Mouse (Mus musculus) limb, embryonic 14.5 days (tissue): ENCODE data around the gene 3110082I17Rik. TPM values are rescaled to one million over a fixed set of nuclear protein-coding genes. Genes with fewer than 3 reads are reported as not detected.
A peak's percentile ranks its signal among the peaks of the same experiment; 100 is the strongest.

Experiments
- ATAC-seq: fragments of 200-750 bp; cut with Nextera tagmentation; 2 replicates; pipeline ENCODE4 v1.8.0; 2017; ENCODE audit warnings: low read depth, moderate number of reproducible peaks, moderate TSS enrichment; ENCODE audit not compliant: low FRiP score
- DNase-seq: peaks from one replicate; pipeline ENCODE4 v3.0.0-alpha.2; 2015; ENCODE audit warnings: low spot score
- H3K27ac ChIP-seq: fragments of 300-500 bp; sonication (generic); replicated peaks from 2 replicates; pipeline ENCODE4 v1.5.1; 2014; ENCODE audit warnings: low read depth, mild to moderate bottlenecking, low read length, moderate library complexity, mixed read lengths
- H3K27me3 ChIP-seq: fragments of 300-500 bp; sonication (generic); 2 replicates; pipeline ENCODE4 v1.6.1; 2014; ENCODE audit warnings: low read length, mixed read lengths; ENCODE audit not compliant: control insufficient read depth, insufficient read depth
- H3K36me3 ChIP-seq: fragments of 300-500 bp; sonication (generic); 2 replicates; pipeline ENCODE4 v1.6.1; 2014; ENCODE audit warnings: mild to moderate bottlenecking, low read length, moderate library complexity, mixed read lengths; ENCODE audit not compliant: control insufficient read depth, insufficient read depth
- H3K4me1 ChIP-seq: fragments of 300-500 bp; sonication (generic); 2 replicates; pipeline ENCODE4 v1.6.1; 2014; ENCODE audit warnings: antibody characterized with exemption, low read length, mixed read lengths; ENCODE audit not compliant: control insufficient read depth, insufficient read depth
- H3K4me2 ChIP-seq: fragments of 300-500 bp; sonication (generic); replicated peaks from 2 replicates; pipeline ENCODE4 v1.6.1; 2014; ENCODE audit warnings: low read depth, mild to moderate bottlenecking, low read length, moderate library complexity; ENCODE audit not compliant: severe bottlenecking
- H3K4me3 ChIP-seq: fragments of 300-500 bp; sonication (generic); replicated peaks from 2 replicates; pipeline ENCODE4 v1.5.1; 2014; ENCODE audit warnings: low read length
- H3K9ac ChIP-seq: fragments of 300-500 bp; sonication (generic); 2 replicates; pipeline ENCODE4 v1.6.1; 2014; ENCODE audit warnings: mild to moderate bottlenecking, low read depth, low read length, moderate library complexity; ENCODE audit not compliant: severe bottlenecking
- H3K9me3 ChIP-seq: fragments of 300-500 bp; sonication (generic); 2 replicates; pipeline ENCODE4 v1.6.1; 2016; ENCODE audit warnings: low read length; ENCODE audit not compliant: control insufficient read depth
- POLR2A ChIP-seq: fragments of 200-500 bp; IDR thresholded peaks from 2 replicates; pipeline ENCODE4 v1.8.0; 2012; ENCODE audit warnings: inconsistent platforms, mild to moderate bottlenecking, moderate library complexity, borderline replicate concordance; ENCODE audit not compliant: insufficient read depth, insufficient read length; ENCODE audit errors: extremely low read depth
- WGBS: fragments of 180-500 bp; shearing (Covaris S2); extraction: QIAGEN DNeasy Blood & Tissue Kit; methylation state at CpG from one replicate; pipeline ENCODE4 v1.1.7; 2014; 5-methylcytosine and 5-hydroxymethylcytosine counted together
- polyA plus RNA-seq, 2 experiments: library from polyadenylated mRNA; depleted of rRNA in 1 of 2; stranded (reverse) in 1 of 2; unstranded in 1 of 2; fragments of >200 nt; fragmentation: Nextera tagmentation in 1 of 2; extraction: Ambion mirVana in 1 of 2; gene quantifications; 2 replicates each; pipeline versions ENCODE4 v1.2.1 to v1.2.3; 2012 to 2014

3110082I17Rik gene
- polyA plus RNA-seq, 2 experiments: 23.2 to 27.9 TPM

GRCm38 (mm10) chr5:139455166-139455565, 5.2 kb downstream of the 3110082I17Rik start:
- ATAC-seq (no peak), DNase-seq (no peak)
- Histone ChIP-seq H3K9ac (no peak overlapping the region), H3K4me2 (no peak overlapping the region), H3K4me3 (no peak overlapping the region), H3K4me1 (peaks cover 5% of the 10 kb centered on the region; the same call in 1 of the 2 replicates), H3K27ac (no peak overlapping the region), H3K36me3 (peaks cover 16% of the 10 kb centered on the region), H3K9me3 (no peaks in the 10 kb centered on the region), H3K27me3 (no peaks in the 10 kb centered on the region)
- WGBS: 89% methylated on average over 12 of the region's 12 CpGs
- TF ChIP-seq POLR2A: no peak

GRCm38 (mm10) chr5:139453031-139453430, 7.3 kb downstream of the 3110082I17Rik start:
- Histone ChIP-seq H3K27ac (no peak overlapping the region), H3K4me3 (no peak overlapping the region), H3K36me3 (peaks cover 16% of the 10 kb centered on the region), H3K4me1 (no peaks in the 10 kb centered on the region), H3K4me2 (no peak overlapping the region), H3K27me3 (no peaks in the 10 kb centered on the region), H3K9ac (no peak overlapping the region), H3K9me3 (no peaks in the 10 kb centered on the region)
- ATAC-seq (no peak), DNase-seq (no peak)
- TF ChIP-seq POLR2A: no peak
- 83% methylated on average over 10 of the region's 10 CpGs for WGBS

- H3K36me3 ChIP-seq: peaks cover 12% of the 10 kb centered on the region; the same call in 1 of the 2 replicates
- H3K9me3 ChIP-seq: no peaks in the 10 kb centered on the region
- no peak overlapping the region for H3K27ac ChIP-seq
- no peaks in the 10 kb centered on the region for H3K4me1 ChIP-seq
- H3K4me3 ChIP-seq: no peak overlapping the region
- DNase-seq (no peak), ATAC-seq (no peak)
- no peak overlapping the region for H3K4me2 ChIP-seq
- TF ChIP-seq POLR2A: no peak
- H3K9ac ChIP-seq: peak overlapping the region; percentile 1; the same call in 1 of the 2 replicates
- 54% methylated on average over 4 of the region's 4 CpGs for WGBS
- no peaks in the 10 kb centered on the region for H3K27me3 ChIP-seq
These were observed 10.4 kb downstream of the 3110082I17Rik start for GRCm38 (mm10) chr5:139449926-139450325.

- WGBS: 65% methylated on average over 5 of the region's 5 CpGs
- peak overlapping the region; percentile 1; the same call in 1 of the 2 replicates for H3K9ac ChIP-seq
- DNase-seq (no peak), ATAC-seq (no peak)
- TF ChIP-seq POLR2A: no peak
- H3K36me3 ChIP-seq: peaks cover 9% of the 10 kb centered on the region; the same call in 1 of the 2 replicates
- no peak overlapping the region for H3K27ac ChIP-seq
- no peaks in the 10 kb centered on the region for H3K27me3 ChIP-seq
- no peak overlapping the region for H3K4me3 ChIP-seq
- no peaks in the 10 kb centered on the region for H3K9me3 ChIP-seq
- no peak overlapping the region for H3K4me2 ChIP-seq
- no peaks in the 10 kb centered on the region for H3K4me1 ChIP-seq
These were observed 11.1 kb downstream of the 3110082I17Rik start for GRCm38 (mm10) chr5:139449161-139449791.

- Histone ChIP-seq H3K9ac (no peak overlapping the region), H3K27me3 (no peaks in the 10 kb centered on the region), H3K36me3 (peaks cover 7% of the 10 kb centered on the region; the same call in 1 of the 2 replicates), H3K4me2 (no peak overlapping the region), H3K27ac (no peak overlapping the region), H3K4me1 (no peaks in the 10 kb centered on the region), H3K9me3 (no peaks in the 10 kb centered on the region), H3K4me3 (no peak overlapping the region)
- 69% methylated on average over 6 of the region's 6 CpGs for WGBS
- no peak for DNase-seq
- TF ChIP-seq POLR2A: no peak
- ATAC-seq: no peak
These were observed 12.3 kb downstream of the 3110082I17Rik start for GRCm38 (mm10) chr5:139448025-139448424.
